Mouse (Mus musculus): ENCODE results near the gene Bcl2a1a.
"Not testable (repeated sequence)": the region's sequence is repeated elsewhere in the genome, so short reads cannot be mapped to it uniquely, and the experiment has no call there.

- TF ChIP-seq POLR2A (IDR thresholded peaks at IDR 0.05; ENCODE audit: low read depth, low read length); CTCF (IDR thresholded peaks at IDR 0.05; ENCODE audit: borderline replicate concordance, insufficient read depth, low read length): not testable (repeated sequence)
Observed at GRCm38 (mm10) chr9:89001541-89001940, 44.8 kb downstream of the Bcl2a1a start.

All from embryonic fibroblast, embryonic 13.5 days (primary cell).